Mouse (Mus musculus): Measurements from ENCODE around the gene Rplp1.

Gene Rplp1

DNA sequence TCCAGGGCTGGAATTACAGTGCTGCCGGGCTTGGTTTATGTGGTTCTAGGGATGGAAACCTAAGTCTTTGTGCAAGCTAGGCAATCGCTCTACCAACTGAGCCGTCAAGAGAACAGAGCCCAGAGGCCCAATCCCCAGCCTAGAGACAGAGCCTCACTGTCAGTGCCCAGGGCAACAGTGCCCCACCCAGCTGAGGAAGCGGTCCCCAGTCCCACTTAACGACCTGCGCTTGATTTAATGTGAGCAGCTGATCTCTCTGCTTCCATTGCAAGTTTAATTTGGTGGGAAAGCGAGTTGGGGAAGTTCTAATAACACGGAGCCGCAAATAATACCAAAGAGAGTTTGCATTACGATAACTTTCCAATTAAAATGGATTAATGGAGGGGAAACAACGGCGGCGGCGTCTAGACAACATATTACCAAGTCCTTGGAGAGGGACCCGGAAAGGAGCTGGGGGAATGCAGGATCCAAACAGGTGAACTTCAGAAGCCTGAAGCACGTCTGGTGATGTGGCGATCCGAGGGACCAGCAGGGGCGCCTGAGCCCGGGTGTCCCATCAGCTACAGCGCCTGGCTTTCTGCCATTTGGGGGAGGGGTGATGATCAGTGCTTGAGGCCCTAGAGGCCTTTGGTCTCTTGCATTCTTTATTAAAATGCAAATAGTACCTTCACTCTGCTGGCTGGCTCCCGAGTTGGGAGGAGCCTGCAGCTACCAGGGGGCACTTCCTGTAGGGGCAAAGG, 36.8 kb downstream of the Rplp1 start:
- DNase-seq (ENCODE audit: low read depth, low spot score) = peak; percentile 64

DNA sequence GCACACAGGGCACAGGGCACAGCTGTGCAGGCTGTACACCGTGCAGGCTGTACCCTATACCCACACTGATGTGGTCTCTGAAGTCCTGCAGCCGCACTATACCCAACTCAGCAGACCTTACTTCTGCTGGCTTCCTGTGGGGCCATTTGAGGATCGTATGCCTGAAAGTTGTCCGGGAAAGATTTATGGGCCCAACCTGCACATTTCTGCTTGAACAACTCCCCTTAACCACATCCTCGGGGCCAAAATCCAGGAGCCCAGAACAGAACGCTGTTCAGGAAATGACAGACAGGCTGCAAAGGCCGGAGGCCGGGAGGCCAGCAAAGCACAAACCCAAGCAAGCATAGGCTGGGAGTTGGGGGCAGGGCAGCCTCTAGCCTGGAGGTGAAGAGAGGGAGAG, 41.0 kb downstream of the Rplp1 start:
- DNase-seq (ENCODE audit: low read depth, low spot score) = no peak

DNA sequence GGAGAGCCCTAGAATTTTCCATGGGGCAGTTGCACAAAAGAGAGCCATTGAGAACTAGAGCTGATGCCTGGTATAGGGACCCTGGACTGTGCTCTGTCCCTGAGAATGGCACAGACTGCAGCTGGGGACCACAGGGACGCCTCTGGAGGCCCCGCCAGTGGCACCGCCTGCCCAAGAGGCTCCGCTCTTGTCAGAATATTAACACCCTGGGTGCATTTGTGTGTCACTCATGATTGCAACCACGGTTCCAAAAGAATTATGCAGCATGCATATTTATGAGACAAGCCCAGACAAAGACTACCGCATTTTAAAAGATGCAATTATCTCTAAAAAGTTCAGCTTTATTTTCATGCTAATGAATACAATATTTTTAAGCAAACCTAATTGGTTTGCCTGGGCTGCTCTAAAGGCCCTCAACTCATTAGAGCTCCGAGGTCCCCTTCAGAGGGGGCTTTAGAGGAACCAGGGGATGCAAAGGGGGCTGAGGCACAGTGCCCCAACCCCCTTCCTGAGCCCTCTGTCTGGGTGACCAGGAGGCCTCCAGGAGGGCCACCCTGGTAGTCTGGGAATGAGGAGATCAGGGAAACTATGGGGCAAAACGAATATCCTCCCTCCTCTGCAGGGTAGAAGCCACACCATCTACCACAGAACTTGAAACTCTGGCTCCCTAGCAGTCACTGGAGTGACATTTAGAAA, 41.9 kb downstream of the Rplp1 start:
- no peak for DNase-seq (ENCODE audit: low read depth, low spot score)

DNA sequence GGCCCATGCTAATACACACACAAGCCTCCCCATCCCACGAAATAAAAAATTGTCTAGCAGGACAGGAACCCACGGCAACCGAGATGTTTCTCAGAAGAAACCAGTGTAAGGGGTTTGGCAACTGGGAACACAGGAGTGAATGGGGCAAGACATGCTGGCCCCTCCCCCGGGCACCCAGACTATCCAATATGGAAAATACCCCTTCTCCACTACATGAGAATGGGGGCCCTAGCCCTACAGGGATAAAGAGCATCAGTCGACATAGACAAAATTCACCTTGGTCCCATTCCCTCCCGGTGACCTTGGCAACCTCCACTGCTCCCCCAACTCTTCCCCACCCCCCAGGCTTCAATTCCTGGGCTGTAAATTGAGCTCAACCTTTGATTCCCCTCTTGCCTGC, 42.5 kb downstream of the Rplp1 start:
- no peak for DNase-seq (ENCODE audit: low read depth, low spot score)

DNA sequence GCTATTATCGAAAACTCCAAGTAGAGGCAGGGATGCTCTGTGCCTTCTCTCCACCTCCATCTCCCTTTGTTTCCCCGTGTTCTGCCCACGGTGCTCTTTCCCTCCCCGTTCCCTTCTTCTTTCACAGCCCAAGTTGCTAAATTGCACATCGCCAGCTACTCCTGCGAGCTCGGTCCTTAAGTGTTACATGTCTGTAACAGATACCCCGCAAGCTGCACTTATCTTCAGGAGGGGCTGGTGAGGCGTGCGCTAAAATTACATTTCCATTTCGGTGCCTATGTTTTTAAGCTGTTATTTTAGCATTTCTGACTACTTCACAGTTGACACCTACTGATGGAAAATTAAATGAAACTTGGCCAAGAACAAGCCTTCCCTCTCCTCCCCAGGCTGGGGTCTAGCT, 46.7 kb downstream of the Rplp1 start:
- no peak for DNase-seq (ENCODE audit: low read depth, low spot score)

All from R1 (cell line).